Comparison of ENCODE assay signal across 8 mouse cellular contexts in the genomic region with DNA sequence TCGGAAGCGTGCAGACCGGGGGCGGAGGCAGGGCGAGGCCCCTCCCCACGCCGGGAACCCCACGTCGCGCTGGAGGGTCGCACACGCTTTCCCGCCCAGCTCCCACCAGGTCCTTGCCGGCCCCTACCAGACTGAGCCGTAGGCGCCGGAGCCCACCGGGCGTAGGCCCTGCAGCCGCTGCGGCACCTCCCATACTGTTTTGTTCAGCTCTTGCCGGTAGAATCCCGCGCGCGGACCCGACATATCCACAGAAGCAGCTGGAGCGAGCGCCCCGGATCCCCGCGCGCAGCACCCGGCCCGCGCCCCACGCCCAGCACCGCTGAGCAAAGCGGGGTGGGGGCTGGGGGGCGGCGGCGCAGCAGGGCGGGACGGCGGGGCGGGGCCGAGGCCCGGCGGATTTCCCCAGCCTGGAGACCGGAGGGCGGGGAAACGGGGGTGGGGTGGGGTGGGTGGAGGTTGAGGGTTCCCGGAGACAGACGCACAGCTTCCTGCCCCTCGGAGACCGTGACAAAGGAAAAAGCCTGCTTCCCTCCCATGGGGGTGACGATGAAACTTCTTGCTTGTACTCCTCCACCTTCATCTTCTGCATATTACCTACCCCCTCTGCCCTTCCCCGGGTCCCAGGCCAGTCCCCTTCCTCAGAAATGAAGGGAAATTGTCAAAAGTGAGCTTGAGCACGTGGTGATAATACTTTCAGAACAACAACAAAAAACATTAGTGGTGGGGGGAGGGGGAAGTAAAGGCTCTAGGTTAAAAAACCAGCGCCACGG. TPM values are rescaled to one million over a fixed set of nuclear protein-coding genes. Genes with fewer than 3 reads are reported as not detected.
DNase-seq lines count a peak whose midpoint lies in the region; ATAC-seq and TF ChIP-seq lines count a peak whose summit lies in the region.

A gene (minus strand): TSS at position 358 of the 770 bp plus-strand sequence.

- peak; percentile 69 for ATAC-seq in activated CD4-positive, CD25-positive, alpha-beta regulatory T cell, adult 4 months
- ATAC-seq in intestine, embryonic 16.5 days: peak; percentile 48
- ATAC-seq in midbrain, postnatal 0 days (ENCODE audit: low FRiP score): peak; percentile 60; the same call in 1 of the 2 replicates

- WGBS in intestine, embryonic 16.5 days: under 1% methylated on average over 45 of the region's 61 CpGs
- 2% methylated on average over 40 of the region's 61 CpGs for WGBS in midbrain, postnatal 0 days

- peaks cover 17% of the 10 kb centered on the region for H3K4me1 ChIP-seq in intestine, embryonic 16.5 days (ENCODE audit: control insufficient read depth, insufficient read depth, low read length)
- peaks cover 25% of the 10 kb centered on the region for H3K4me1 ChIP-seq in midbrain, postnatal 0 days (ENCODE audit: insufficient read depth, low read length)

- no peaks in the 10 kb centered on the region for H3K36me3 ChIP-seq in intestine, embryonic 16.5 days (ENCODE audit: control insufficient read depth, insufficient read depth, low read length)
- peaks cover 5% of the 10 kb centered on the region; the same call in 1 of the 2 replicates for H3K36me3 ChIP-seq in midbrain, postnatal 0 days (ENCODE audit: insufficient read depth, low read length)

- peak; percentile 71 to 72 for DNase-seq in cerebellum, postnatal 10 days
- DNase-seq in cerebellum, postnatal 4 days (ENCODE audit: low spot score in 2 of 2): no peak
- DNase-seq in gonadal fat pad, adult 2 months (ENCODE audit: low read depth): no peak
- peak; percentile 54 for DNase-seq in liver
- peak; percentile 61 for DNase-seq in midbrain, postnatal 0 days (ENCODE audit: low spot score)
- DNase-seq in thymus, postnatal 4 days: peak; percentile 80

- H3K9me3 ChIP-seq in intestine, embryonic 16.5 days (ENCODE audit: control insufficient read depth, low read length): no peaks in the 10 kb centered on the region
- no peaks in the 10 kb centered on the region for H3K9me3 ChIP-seq in midbrain, postnatal 0 days (ENCODE audit: low read length)

- peak within 1 kb of the TSS; percentile 72 for H3K4me3 ChIP-seq in intestine, embryonic 16.5 days (ENCODE audit: low read length)
- H3K4me3 ChIP-seq in midbrain, postnatal 0 days (ENCODE audit: low read depth, low read length): peak within 1 kb of the TSS; percentile 70

- H3K9ac ChIP-seq in intestine, embryonic 16.5 days (ENCODE audit: low read depth, low read length): peak within 1 kb of the TSS; percentile 76
- peak within 1 kb of the TSS; percentile 78 for H3K9ac ChIP-seq in midbrain, postnatal 0 days (replicated peaks; ENCODE audit: low read length, poor library complexity, severe bottlenecking)

- H3K27me3 ChIP-seq in intestine, embryonic 16.5 days (replicated peaks; ENCODE audit: control insufficient read depth, insufficient read depth, low read length): peaks cover 44% of the 10 kb centered on the region
- no peaks in the 10 kb centered on the region for H3K27me3 ChIP-seq in midbrain, postnatal 0 days (ENCODE audit: insufficient read depth, low read length)

- peak within 1 kb of the TSS; percentile 23; the same call in 1 of the 2 replicates for H3K27ac ChIP-seq in intestine, embryonic 16.5 days (ENCODE audit: low read length)
- H3K27ac ChIP-seq in midbrain, postnatal 0 days (ENCODE audit: low read depth, low read length): peak within 1 kb of the TSS; percentile 74

- peak within 1 kb of the TSS; percentile 98 for H3K4me2 ChIP-seq in intestine, embryonic 16.5 days (ENCODE audit: low read depth, low read length)
- peak within 1 kb of the TSS; percentile 93 for H3K4me2 ChIP-seq in midbrain, postnatal 0 days (ENCODE audit: low read depth, low read length, poor library complexity, severe bottlenecking)

- TF ChIP-seq CTCF in midbrain, postnatal 0 days (IDR thresholded peaks at IDR 0.05): no peak

RNA-seq across cellular contexts. Expression of the gene that starts here (rescaled TPM):
- polyA plus RNA-seq in activated CD4-positive, CD25-positive, alpha-beta regulatory T cell, adult 4 months (2017; shearing (Covaris generic)): 10 to 100 TPM; 21.2 to 22.5 TPM
- polyA plus RNA-seq in gonadal fat pad, adult 2 months (2012; rRNA removed): 23.8 and 30.3 TPM in 2 replicates
- polyA plus RNA-seq in intestine, embryonic 16.5 days (2015; fragmentation: Nextera tagmentation; extraction: Ambion mirVana): 4.7 and 5.0 TPM in 2 replicates
- 26.9 and 34.8 TPM in 2 replicates for total RNA-seq in midbrain, postnatal 0 days (2014; rRNA removed)
- polyA plus RNA-seq in midbrain, postnatal 0 days (2015; fragmentation: Nextera tagmentation; extraction: Ambion mirVana): 18.9 and 19.3 TPM in 2 replicates

Comparison
In these comparisons a context has a peak if more than half of its experiments do, and no peak if none do; other contexts are left out.
1. DNase-seq: peak in cerebellum, postnatal 10 days (2 of 2), liver (single experiment), midbrain, postnatal 0 days (single experiment) and thymus, postnatal 4 days (single experiment); none in cerebellum, postnatal 4 days (0 of 2) and gonadal fat pad, adult 2 months (single experiment).
2. Peak in every context shown above with its lines, with median percentiles within 50 percentile points of each other: ATAC-seq.